Mouse (Mus musculus) CH12.LX (cell line): ENCODE measurements around the gene Trim71. TPM values are rescaled to one million over a fixed set of nuclear protein-coding genes. Genes with fewer than 3 reads are reported as not detected.

Source experiments
- DNase-seq: peaks from one replicate; pipeline ENCODE4 v3.0.0-alpha.2; 2013; ENCODE audit errors: extremely low read depth
- H3K27ac ChIP-seq: 2 replicates; pipeline ENCODE4 v1.5.1; 2012; ENCODE audit warnings: low read depth, mild to moderate bottlenecking, control low read depth, moderate library complexity; ENCODE audit not compliant: insufficient read depth
- H3K27me3 ChIP-seq: replicated peaks from 2 replicates; pipeline ENCODE3; 2012; ENCODE audit warnings: inconsistent platforms
- H3K36me3 ChIP-seq, 2 experiments: replicated peaks in 1 of 2; 2 replicates each; pipeline versions ENCODE3 to v1.6.1; 2012; ENCODE audit warnings: inconsistent platforms in 1 of 2, low read length in 1 of 2, mild to moderate bottlenecking in 1 of 2, mixed read lengths in 1 of 2, moderate library complexity in 1 of 2; ENCODE audit not compliant: control insufficient read depth in 1 of 2, insufficient read depth in 1 of 2
- H3K4me1 ChIP-seq, 2 experiments: 2 replicates each; pipeline ENCODE4 v1.6.1; 2012; ENCODE audit warnings: inconsistent platforms in 1 of 2, moderate library complexity in 1 of 2; ENCODE audit not compliant: insufficient read depth in 2 of 2, control insufficient read depth in 1 of 2
- H3K4me2 ChIP-seq: 2 replicates; pipeline ENCODE4 v1.6.1; 2012; ENCODE audit warnings: low read depth, mild to moderate bottlenecking, control low read depth; ENCODE audit not compliant: poor library complexity, insufficient read depth, severe bottlenecking
- H3K4me3 ChIP-seq, 3 experiments: fragments of 150-350 bp in 1 of 3; sonication (generic) in 1 of 3; replicated peaks in 1 of 3; 2 replicates each; pipeline versions ENCODE3 to v1.5.1; 2011 to 2012; ENCODE audit warnings: low read depth in 2 of 3, low read length in 2 of 3, mild to moderate bottlenecking in 2 of 3, moderate library complexity in 2 of 3, control low read depth in 1 of 3, improper control_type of control experiment in 1 of 3, inconsistent platforms in 1 of 3, mixed read lengths in 1 of 3; ENCODE audit not compliant: poor library complexity in 1 of 3
- H3K79me2 ChIP-seq: replicated peaks from 2 replicates; pipeline ENCODE4 v1.6.1; 2012; ENCODE audit warnings: mild to moderate bottlenecking, moderate library complexity; ENCODE audit not compliant: control insufficient read depth, poor library complexity, insufficient read depth, severe bottlenecking; ENCODE audit errors: extremely low read depth
- H3K9ac ChIP-seq: 2 replicates; pipeline ENCODE4 v1.6.1; 2012; ENCODE audit warnings: low read depth, mild to moderate bottlenecking, control low read depth, moderate library complexity; ENCODE audit not compliant: insufficient read depth
- H3K9me3 ChIP-seq: replicated peaks from 2 replicates; pipeline ENCODE3; 2012; ENCODE audit warnings: low read length, inconsistent platforms, mixed read lengths
- BHLHE40 ChIP-seq: IDR thresholded peaks from 2 replicates; pipeline ENCODE4 v1.6.1; 2011; ENCODE audit warnings: mild to moderate bottlenecking, low read depth, low read length, improper control_type of control experiment
- CHD1 ChIP-seq: IDR thresholded peaks from 2 replicates; pipeline ENCODE4 v1.6.1; 2012; ENCODE audit warnings: low read depth, low read length, improper control_type of control experiment, inconsistent platforms
- CHD2 ChIP-seq: IDR thresholded peaks from 2 replicates; pipeline ENCODE4 v1.6.1; 2011; ENCODE audit warnings: low read length, improper control_type of control experiment
- EP300 ChIP-seq: IDR thresholded peaks from 2 replicates; pipeline ENCODE4 v1.6.1; 2011; ENCODE audit warnings: low read length, improper control_type of control experiment
- ETS1 ChIP-seq: conservative IDR thresholded peaks from 2 replicates; pipeline ENCODE4 v1.6.1; 2012; ENCODE audit warnings: low read depth, mild to moderate bottlenecking, inconsistent platforms, low read length, improper control_type of control experiment, moderate library complexity
- GABPA ChIP-seq: IDR thresholded peaks from 2 replicates; pipeline ENCODE4 v1.6.1; 2012; ENCODE audit warnings: low read depth, low read length, improper control_type of control experiment, inconsistent platforms; ENCODE audit not compliant: insufficient replicate concordance
- HCFC1 ChIP-seq: IDR thresholded peaks from 2 replicates; pipeline ENCODE4 v1.6.1; 2012; ENCODE audit warnings: low read depth, mild to moderate bottlenecking, inconsistent platforms, low read length, improper control_type of control experiment
- IRF4 ChIP-seq: IDR thresholded peaks from 2 replicates; pipeline ENCODE4 v1.6.1; 2014; ENCODE audit warnings: low read depth, mild to moderate bottlenecking, inconsistent platforms, low read length, improper control_type of control experiment
- JUND ChIP-seq: conservative IDR thresholded peaks from 2 replicates; pipeline ENCODE4 v1.6.1; 2011; ENCODE audit warnings: low read depth, low read length, improper control_type of control experiment
- KAT2A ChIP-seq: IDR thresholded peaks from 2 replicates; pipeline ENCODE4 v1.6.1; 2012; ENCODE audit warnings: low read length, improper control_type of control experiment, inconsistent platforms; ENCODE audit not compliant: insufficient replicate concordance
- MAFK ChIP-seq: IDR thresholded peaks from 2 replicates; pipeline ENCODE4 v1.6.1; 2011; ENCODE audit warnings: low read length, improper control_type of control experiment; ENCODE audit not compliant: insufficient replicate concordance
- MAX ChIP-seq: IDR thresholded peaks from 2 replicates; pipeline ENCODE4 v1.6.1; 2011; ENCODE audit warnings: low read length, improper control_type of control experiment
- MAZ ChIP-seq: IDR thresholded peaks from 2 replicates; pipeline ENCODE4 v1.6.1; 2012; ENCODE audit warnings: low read depth, mild to moderate bottlenecking, inconsistent platforms, low read length, improper control_type of control experiment, moderate library complexity
- MEF2A ChIP-seq: IDR thresholded peaks from 2 replicates; pipeline ENCODE4 v1.6.1; 2014; ENCODE audit warnings: low read depth, mild to moderate bottlenecking, inconsistent platforms, low read length, improper control_type of control experiment, borderline replicate concordance
- MXI1 ChIP-seq: IDR thresholded peaks from 2 replicates; pipeline ENCODE4 v1.6.1; 2011; ENCODE audit warnings: mild to moderate bottlenecking, low read depth, low read length, improper control_type of control experiment
- NELFE ChIP-seq: IDR thresholded peaks from 2 replicates; pipeline ENCODE4 v1.6.1; 2011; ENCODE audit warnings: low read depth, low read length, improper control_type of control experiment
- NRF1 ChIP-seq: IDR thresholded peaks from 2 replicates; pipeline ENCODE4 v1.6.1; 2014; ENCODE audit warnings: low read depth, mild to moderate bottlenecking, inconsistent platforms, low read length, improper control_type of control experiment, moderate library complexity
- PAX5 ChIP-seq: IDR thresholded peaks from 2 replicates; pipeline ENCODE4 v1.6.1; 2012; ENCODE audit warnings: low read length, inconsistent platforms, mixed read lengths
- POLR2A ChIP-seq: IDR thresholded peaks from 2 replicates; pipeline ENCODE4 v1.6.1; 2011; ENCODE audit warnings: low read depth, mild to moderate bottlenecking, improper control_type of control experiment, low read length
- RCOR1 ChIP-seq: conservative IDR thresholded peaks from 2 replicates; pipeline ENCODE4 v1.6.1; 2012; ENCODE audit warnings: low read depth, mild to moderate bottlenecking, inconsistent platforms, low read length, improper control_type of control experiment
- SIN3A ChIP-seq: IDR thresholded peaks from 2 replicates; pipeline ENCODE4 v1.6.1; 2012; ENCODE audit warnings: low read length, improper control_type of control experiment, inconsistent platforms
- TBP ChIP-seq: conservative IDR thresholded peaks from 2 replicates; pipeline ENCODE4 v1.6.1; 2011; ENCODE audit warnings: low read depth, low read length, improper control_type of control experiment
- TCF12 ChIP-seq: IDR thresholded peaks from 2 replicates; pipeline ENCODE4 v1.6.1; 2014; ENCODE audit warnings: low read depth, mild to moderate bottlenecking, inconsistent platforms, low read length, improper control_type of control experiment
- USF2 ChIP-seq: conservative IDR thresholded peaks from 2 replicates; pipeline ENCODE4 v1.6.1; 2011; ENCODE audit warnings: low read depth, low read length, improper control_type of control experiment
- ZKSCAN1 ChIP-seq: IDR thresholded peaks from 2 replicates; pipeline ENCODE4 v1.6.1; 2012; ENCODE audit warnings: low read depth, inconsistent platforms, low read length, improper control_type of control experiment, borderline replicate concordance
- ZMIZ1 ChIP-seq: IDR thresholded peaks from 2 replicates; pipeline ENCODE4 v1.6.1; 2012; ENCODE audit warnings: low read depth, mild to moderate bottlenecking, inconsistent platforms, low read length, improper control_type of control experiment
- ZNF384 ChIP-seq: IDR thresholded peaks from 2 replicates; pipeline ENCODE4 v1.6.1; 2012; ENCODE audit warnings: low read depth, low read length, improper control_type of control experiment, inconsistent platforms
- dilution Hi-C: fragments of 300-500 bp; cut with MboI; formaldehyde crosslinking; loops from 2 replicates; pipeline ENCODE4 v1.14.3; 2020; ENCODE audit warnings: low sequenced_read_pairs; ENCODE audit not compliant: extremely low pct_unique_long_range_greater_than_20kb, extremely low pct_ligation_motif_present
- in situ Hi-C: fragments of 300-500 bp; cut with MboI; formaldehyde crosslinking; loops from 3 replicates; pipeline ENCODE4 v1.14.3; 2019; ENCODE audit warnings: low sequenced_read_pairs, low pct_ligation_motif_present, low pct_unique_long_range_greater_than_20kb, mixed read lengths
- polyA plus RNA-seq: library from polyadenylated mRNA; unstranded; fragments of >175 nt; gene quantifications from 2 replicates; pipeline ENCODE4 v1.2.1, GENCODE M21; 2012; ENCODE audit warnings: low read depth; ENCODE audit not compliant: insufficient read length
- total RNA-seq, 2 experiments: library from RNA; depleted of rRNA; stranded (reverse); fragments of 300-350 nt in 1 of 2; fragments of >200 nt in 1 of 2; gene quantifications; 2 replicates each; pipeline ENCODE4 v1.2.3; 2012 to 2014

Trim71 gene
- total and polyA plus RNA-seq, 3 experiments, result under 0.01 TPM; not detected in 2

DNA sequence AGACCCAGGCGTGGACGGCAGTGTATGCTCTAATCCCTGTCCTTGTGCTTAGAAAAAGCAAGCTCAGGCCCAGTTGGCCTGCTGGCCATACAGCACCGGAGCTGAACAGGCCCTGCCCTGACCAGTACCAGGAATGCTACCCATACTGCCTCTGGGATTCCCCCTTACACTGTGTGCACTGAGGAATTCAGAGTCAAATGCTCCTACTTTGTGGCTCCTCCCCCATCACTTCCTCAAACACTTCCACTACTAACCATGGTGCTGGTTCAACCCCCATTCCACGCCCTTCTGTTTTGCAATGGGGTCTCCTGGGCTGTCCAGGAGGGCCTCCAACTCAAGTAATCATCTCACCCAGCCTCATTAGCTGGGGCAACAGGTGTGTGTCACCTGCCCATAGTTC lies 30.3 kb downstream of the Trim71 start:
- Histone ChIP-seq H3K4me3 (no peak overlapping the region), H3K9me3 (no peaks in the 10 kb centered on the region), H3K36me3 (no peaks in the 10 kb centered on the region), H3K4me1 (peaks cover 10 to 21% of the 10 kb centered on the region in 2 experiments), H3K79me2 (no peaks in the 10 kb centered on the region), H3K27ac (no peak overlapping the region), H3K9ac (no peak overlapping the region), H3K4me2 (no peak overlapping the region), H3K27me3 (no peaks in the 10 kb centered on the region)
- dilution Hi-C loops (no loop called here), in situ Hi-C loops (no loop called here)
- TF ChIP-seq MAX (no peak), TCF12 (no peak), POLR2A (no peak), EP300 (no peak), TBP (no peak), JUND (no peak), NELFE (no peak), NRF1 (no peak), HCFC1 (no peak), RCOR1 (no peak), MXI1 (no peak), MAZ (no peak)
- DNase-seq, result no peak

DNA sequence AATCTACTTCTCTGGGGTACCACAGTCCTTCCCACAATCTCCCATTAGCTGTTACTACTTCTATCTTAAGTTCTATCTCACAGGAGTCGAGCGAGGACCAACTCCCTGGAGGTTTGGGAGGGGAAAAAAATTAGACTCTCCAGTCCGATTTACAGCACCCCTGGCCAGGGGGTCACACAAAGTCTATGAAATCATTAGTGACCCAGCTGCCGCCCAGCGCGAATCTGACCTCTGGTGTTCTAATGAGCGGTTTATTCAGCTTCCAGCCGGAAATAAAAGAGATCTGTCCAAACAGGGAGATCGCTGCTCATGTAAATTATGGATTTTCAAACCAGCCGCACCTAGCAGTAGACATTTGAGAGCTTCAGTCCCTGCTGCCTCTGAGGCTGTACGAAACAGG lies 32.9 kb downstream of the Trim71 start:
- Histone ChIP-seq H3K4me3 (no peak overlapping the region), H3K9ac (no peak overlapping the region), H3K36me3 (no peaks in the 10 kb centered on the region), H3K9me3 (no peaks in the 10 kb centered on the region), H3K27me3 (no peaks in the 10 kb centered on the region), H3K4me2 (no peak overlapping the region), H3K4me1 (peaks cover 13 to 39% of the 10 kb centered on the region in 2 experiments), H3K27ac (no peak overlapping the region), H3K79me2 (no peaks in the 10 kb centered on the region)
- dilution Hi-C loops (no loop called here), in situ Hi-C loops (no loop called here)
- TF ChIP-seq ZMIZ1, result no peak
- TF ChIP-seq MEF2A, result no peak
- no peak for TF ChIP-seq BHLHE40
- no peak for TF ChIP-seq SIN3A
- no peak for TF ChIP-seq TCF12
- TF ChIP-seq ETS1, result no peak
- no peak for TF ChIP-seq MAFK
- TF ChIP-seq MAZ, result no peak
- TF ChIP-seq PAX5, result no peak
- TF ChIP-seq KAT2A, result no peak
- TF ChIP-seq IRF4, result no peak
- no peak for TF ChIP-seq ZKSCAN1
- no peak for TF ChIP-seq ZNF384
- no peak for TF ChIP-seq CHD1
- TF ChIP-seq GABPA, result no peak
- no peak for TF ChIP-seq NELFE
- TF ChIP-seq CHD2, result no peak
- TF ChIP-seq USF2, result no peak
- TF ChIP-seq POLR2A, result no peak
- no peak for DNase-seq
